Mouse (Mus musculus) lung, adult 18-20 months (tissue): ENCODE data around the gene Manba.
"Not testable (repeated sequence)": the region's sequence is repeated elsewhere in the genome, so short reads cannot be mapped to it uniquely, and the experiment has no call there.

Source experiments
- DNase-seq, 2 experiments: peaks; one replicate each; pipeline ENCODE4 v3.0.0; 2022; ENCODE audit warnings: mixed read lengths in 2 of 2

Manba gene

GRCm38 (mm10) chr3:135487803-135488202 is 2.4 kb downstream of the Manba start:
- no peak for DNase-seq

- no peak for DNase-seq
Measured at GRCm38 (mm10) chr3:135489865-135490520, 4.6 kb downstream of the Manba start.

- no peak for DNase-seq
Measured at GRCm38 (mm10) chr3:135491102-135491501, 5.7 kb downstream of the Manba start.

- DNase-seq: not testable (repeated sequence)
Measured at GRCm38 (mm10) chr3:135493320-135493719, 7.9 kb downstream of the Manba start.

GRCm38 (mm10) chr3:135497956-135498355 is 12.5 kb downstream of the Manba start:
- not testable (repeated sequence) for DNase-seq

- no peak for DNase-seq
Measured at GRCm38 (mm10) chr3:135498891-135499290, 13.5 kb downstream of the Manba start.

- DNase-seq: no peak
Measured at GRCm38 (mm10) chr3:135503160-135503559, 17.7 kb downstream of the Manba start.

- peak; percentile 72 to 76 for DNase-seq
Measured at GRCm38 (mm10) chr3:135505369-135505909, 20.0 kb downstream of the Manba start.

- DNase-seq: no peak
Measured at GRCm38 (mm10) chr3:135505916-135506482, 20.6 kb downstream of the Manba start.

GRCm38 (mm10) chr3:135507506-135507905 is 22.1 kb downstream of the Manba start:
- DNase-seq: no peak

- no peak for DNase-seq
Measured at GRCm38 (mm10) chr3:135508191-135508590, 22.8 kb downstream of the Manba start.

GRCm38 (mm10) chr3:135510372-135510771 is 25.0 kb downstream of the Manba start:
- no peak for DNase-seq

GRCm38 (mm10) chr3:135511683-135512082 is 26.3 kb downstream of the Manba start:
- no peak for DNase-seq

- no peak for DNase-seq
Measured at GRCm38 (mm10) chr3:135513270-135513669, 27.9 kb downstream of the Manba start.

GRCm38 (mm10) chr3:135513800-135514425 is 28.5 kb downstream of the Manba start:
- DNase-seq: no peak

GRCm38 (mm10) chr3:135515246-135515645 is 29.8 kb downstream of the Manba start:
- DNase-seq: no peak

- DNase-seq: peak; percentile 11 to 30
Measured at GRCm38 (mm10) chr3:135516891-135517290, 31.5 kb downstream of the Manba start.

GRCm38 (mm10) chr3:135518882-135519281 is 33.5 kb downstream of the Manba start:
- no peak for DNase-seq

GRCm38 (mm10) chr3:135519584-135519983 is 34.2 kb downstream of the Manba start:
- DNase-seq: no peak

GRCm38 (mm10) chr3:135521963-135522362 is 36.6 kb downstream of the Manba start:
- DNase-seq: peak; percentile 89 to 94

- no peak for DNase-seq
Measured at GRCm38 (mm10) chr3:135522618-135523355, 37.4 kb downstream of the Manba start.

- not testable (repeated sequence) for DNase-seq
Measured at GRCm38 (mm10) chr3:135524900-135525299, 39.5 kb downstream of the Manba start.

- DNase-seq: no peak
Measured at GRCm38 (mm10) chr3:135529670-135530069, 44.3 kb downstream of the Manba start.
